Mouse (Mus musculus): ENCODE measurements around the gene Sema6d.

DNA sequence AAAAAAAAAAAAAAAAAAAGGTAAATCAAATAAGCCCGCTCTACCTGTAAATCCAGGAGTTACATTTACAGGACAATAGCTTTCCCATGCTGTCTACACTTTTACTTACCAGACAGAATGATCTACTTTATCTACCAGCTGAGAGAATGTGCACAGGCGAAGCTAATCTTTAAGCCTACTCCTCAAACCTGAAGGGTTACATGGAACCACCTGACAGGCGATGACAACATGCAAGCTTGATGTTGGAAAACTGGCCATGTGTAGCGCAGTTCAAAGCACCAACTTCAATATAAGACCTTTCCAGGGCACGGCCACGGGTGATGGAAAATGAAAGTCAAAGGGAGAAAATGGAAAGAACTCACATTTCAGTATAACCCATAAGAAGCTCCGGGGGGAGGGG lies 35.7 kb downstream of the Sema6d start:
- TF ChIP-seq GATA1 (IDR thresholded peaks at IDR 0.05; ENCODE audit: low read length) (no peak), TAL1 (IDR thresholded peaks at IDR 0.05; ENCODE audit: low read length) (no peak; the same call in 2 of the 3 replicates)

Data from erythroblast, embryonic 14.5 days (primary cell).